Mouse (Mus musculus) liver, embryonic 14.5 days (tissue): ENCODE results near the gene Tnnc2.

ENCODE experiments used
- CTCF ChIP-seq: IDR thresholded peaks from 2 replicates; pipeline ENCODE4 v1.5.1; 2016; ENCODE audit warnings: antibody characterized with exemption, low read depth, control low read depth
- EP300 ChIP-seq: IDR thresholded peaks from 2 replicates; pipeline ENCODE4 v1.6.1; 2016; ENCODE audit warnings: antibody characterized with exemption, low read depth

GRCm38 (mm10) chr2:164737377-164738090 lies 42.2 kb downstream of the Tnnc2 start:
- TF ChIP-seq CTCF (no peak), EP300 (no peak)
